Mouse (Mus musculus) brain, embryonic 18.5 days (tissue): Measurements from ENCODE around the gene Tnfaip8l3.

Experiments used
- DNase-seq: peaks from one replicate; pipeline ENCODE4 v3.0.0-alpha.2; 2012; ENCODE audit warnings: low read depth, low spot score

Tnfaip8l3 gene

GRCm38 (mm10) chr9:53990921-53991320 is 77.3 kb downstream of the Tnfaip8l3 start:
- peak; percentile 26 for DNase-seq

DNA sequence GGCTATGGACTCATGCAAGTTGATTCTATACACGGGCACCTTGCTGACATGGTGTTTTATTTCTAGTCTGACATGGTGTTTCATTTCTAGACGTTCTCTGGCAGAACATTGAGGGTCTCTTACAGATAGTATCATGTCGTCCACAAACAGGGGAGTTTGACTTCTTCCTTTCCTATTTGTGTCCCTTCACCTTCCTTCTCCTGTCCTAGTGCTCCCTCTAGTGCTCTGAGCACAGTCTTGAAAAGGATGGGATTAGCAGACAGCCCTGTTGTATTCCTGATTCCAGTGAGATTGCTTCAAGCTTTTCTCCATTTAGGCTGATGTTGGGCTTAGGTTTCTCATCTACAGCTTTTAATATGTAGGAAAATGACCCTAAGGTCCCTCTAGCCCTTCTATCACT is 81.2 kb downstream of the Tnfaip8l3 start:
- DNase-seq = peak; percentile 63

- DNase-seq = no peak
Measured at GRCm38 (mm10) chr9:53984868-53985267, 83.3 kb downstream of the Tnfaip8l3 start.

DNA sequence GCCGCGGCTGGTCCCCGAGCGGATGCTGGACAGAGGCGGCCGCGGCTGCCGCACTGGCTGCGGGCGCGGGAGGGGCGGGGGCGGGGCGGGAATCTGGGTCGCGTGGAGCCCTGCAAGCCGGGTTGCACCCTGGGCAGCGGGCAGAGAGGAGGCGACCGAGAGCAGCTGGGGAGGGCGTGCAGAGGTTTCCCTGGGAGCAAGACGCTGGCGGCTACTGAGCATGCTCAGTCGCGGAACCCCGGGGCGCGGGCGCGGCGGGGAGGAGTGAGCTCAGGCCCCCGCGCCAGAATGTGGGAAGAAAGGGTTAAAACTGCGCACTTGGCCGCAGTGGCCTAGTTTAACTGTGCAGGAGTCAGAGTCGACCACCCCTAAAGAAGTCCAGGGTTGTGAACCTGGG is 93.1 kb downstream of the Tnfaip8l3 start, which contains the start of gene Elmod1:
Gene Elmod1 (minus strand): TSS at position 180 of the 397 bp plus-strand sequence.
- peak; percentile 32 for DNase-seq

DNA sequence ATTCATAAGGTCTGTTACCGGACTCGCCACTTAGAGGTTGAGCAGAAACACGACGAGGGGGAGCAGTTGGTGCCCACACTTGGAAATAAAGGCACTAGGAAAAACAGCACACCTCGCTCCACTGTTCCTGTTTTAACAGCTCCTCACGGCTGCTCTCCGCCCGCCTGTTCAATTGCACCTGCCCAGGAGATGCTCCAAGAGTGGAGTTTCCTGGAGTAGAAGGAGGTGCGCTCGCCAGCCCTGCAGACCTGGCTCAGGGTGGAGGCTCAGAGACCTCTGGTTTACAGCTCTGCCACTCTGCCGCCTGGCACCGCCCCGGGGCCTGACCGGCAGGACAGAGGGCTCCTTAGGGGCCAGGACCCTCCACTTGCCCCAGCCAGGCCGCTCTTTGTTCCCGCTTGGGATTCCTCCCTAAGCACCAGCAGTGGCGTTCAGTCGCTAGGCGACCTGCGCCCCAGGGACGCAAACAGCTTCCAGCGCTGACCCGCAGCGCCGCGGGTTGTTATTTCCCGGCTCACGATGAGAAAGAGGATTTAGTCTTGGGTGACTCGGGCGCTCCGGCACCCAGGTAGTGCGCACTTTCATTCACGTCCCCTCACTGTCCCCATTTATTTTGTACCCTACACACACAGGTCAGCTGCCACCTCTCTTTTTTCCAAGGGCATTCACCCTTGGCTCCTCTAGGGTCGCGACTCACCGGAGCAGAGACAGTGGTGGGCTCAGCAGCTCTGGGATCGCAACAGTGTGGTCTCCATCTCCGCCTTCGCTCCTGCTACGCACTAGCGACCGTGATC is 93.7 kb downstream of the Tnfaip8l3 start:
- peak; percentile 28 for DNase-seq

DNA sequence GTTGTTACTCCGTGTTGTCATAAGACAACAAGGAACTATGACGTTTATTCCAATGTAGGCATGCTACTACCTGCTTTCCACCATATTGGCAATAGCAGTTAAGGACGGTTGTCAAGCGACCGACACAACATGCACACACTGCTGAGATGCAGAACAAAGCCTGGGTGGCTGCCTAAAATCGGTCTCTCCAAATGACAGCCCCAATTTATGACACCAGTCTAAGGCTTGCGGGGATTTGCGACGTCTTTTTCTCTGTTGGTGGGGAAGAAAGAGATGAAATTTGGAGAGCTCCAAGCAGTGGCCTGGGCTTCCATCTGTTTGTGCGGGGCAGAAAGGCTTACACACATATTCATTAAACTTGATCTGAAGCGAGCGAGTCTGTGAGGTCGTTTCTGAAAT is 94.3 kb downstream of the Tnfaip8l3 start:
- DNase-seq = no peak
